Comparison of ENCODE assay signal across 21 mouse cellular contexts in the genomic region with DNA sequence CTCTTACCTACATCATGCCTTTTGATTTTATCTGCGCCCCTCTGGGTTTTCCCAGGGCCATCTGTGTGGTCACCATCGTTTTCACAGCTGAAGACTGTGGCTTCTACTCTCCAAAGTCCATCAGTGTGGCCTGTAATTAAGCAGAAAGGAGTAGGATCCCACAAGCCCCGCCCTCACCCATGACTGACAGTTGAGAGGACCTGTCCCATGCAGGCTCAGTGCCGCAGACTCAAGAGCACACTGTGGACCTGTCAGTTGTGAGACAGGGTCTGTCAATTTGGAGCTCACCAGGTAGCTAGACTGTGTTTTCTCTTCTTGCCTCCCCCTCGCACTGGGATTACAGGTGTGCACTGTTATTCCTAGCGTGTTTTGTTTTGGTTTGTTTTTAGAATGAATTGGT. TPM values are rescaled to one million over a fixed set of nuclear protein-coding genes. Genes with fewer than 3 reads are reported as not detected.
DNase-seq lines count a peak whose midpoint lies in the region; ATAC-seq and TF ChIP-seq lines count a peak whose summit lies in the region.
"Had no signal": no experiment of that assay in that cellular context is flagged by ENCODE, and none has a peak within 500 bp of the region (broad histone marks: within the 10 kb centered on the region; RNA-seq: fewer than 3 reads in every experiment).

No protein-coding gene starts in this region.

- H3K4me3 ChIP-seq in hindbrain, embryonic 13.5 days = no peak overlapping the region
- H3K4me3 ChIP-seq in hindbrain, embryonic 10.5 days = no peak overlapping the region
- H3K4me3 ChIP-seq in lung, embryonic 16.5 days (ENCODE audit: low read length) = no peak overlapping the region
- H3K4me3 ChIP-seq in lung, postnatal 0 days (ENCODE audit: low read depth, low read length) = no peak overlapping the region
- H3K4me3 ChIP-seq in forebrain, embryonic 15.5 days = no peak overlapping the region
- H3K4me3 ChIP-seq: intestine, embryonic 15.5 days; lung, embryonic 15.5 days; neural tube, embryonic 13.5 days had no signal

- 0 out of 2 replicates have a peak, but pooled peaks have one; percentile 21 for ATAC-seq in hindbrain, embryonic 13.5 days (ENCODE audit: low FRiP score)
- 0 out of 2 replicates have a peak, but pooled peaks have one; percentile 28 for ATAC-seq in lung, embryonic 16.5 days (ENCODE audit: low read depth)
- ATAC-seq in lung, postnatal 0 days = no peak
- 0 out of 2 replicates have a peak, but pooled peaks have one; percentile 18 for ATAC-seq in common myeloid progenitor, adult 5-6 weeks (replicated peaks; ENCODE audit: low read depth, poor library complexity, severe bottlenecking)
- no peak for ATAC-seq in granulocyte monocyte progenitor cell, adult 5-6 weeks (replicated peaks; ENCODE audit: poor library complexity, severe bottlenecking)
- no peak for ATAC-seq in forebrain, embryonic 15.5 days (replicated peaks)
- ATAC-seq: activated CD4-positive, CD25-positive, alpha-beta regulatory T cell, adult 4 months; intestine, embryonic 15.5 days had no signal

- DNase-seq in hindbrain, embryonic 10.5 days (ENCODE audit: low spot score) = no peak
- no peak for DNase-seq in lung, postnatal 0 days (ENCODE audit: low spot score)
- peak; percentile 12 for DNase-seq in ES-CJ7 (ENCODE audit: low read depth, low spot score)
- DNase-seq: adrenal gland, postnatal 14 days; cerebellum, adult 18-20 months; heart, adult 11 months; heart, postnatal 4 days; right cerebral cortex, postnatal 25 days; thymus, postnatal 36 days had no signal

- H3K9ac ChIP-seq in hindbrain, embryonic 13.5 days = no peak overlapping the region
- no peak overlapping the region for H3K9ac ChIP-seq in lung, embryonic 16.5 days (ENCODE audit: low read length)
- no peak overlapping the region for H3K9ac ChIP-seq in lung, postnatal 0 days (replicated peaks; ENCODE audit: low read depth)
- H3K9ac ChIP-seq in forebrain, embryonic 15.5 days (replicated peaks) = no peak overlapping the region
- H3K9ac ChIP-seq: intestine, embryonic 15.5 days; lung, embryonic 15.5 days; neural tube, embryonic 13.5 days had no signal

- H3K27ac ChIP-seq in hindbrain, embryonic 13.5 days = peak overlapping the region; percentile 58; the same call in 1 of the 2 replicates
- H3K27ac ChIP-seq in hindbrain, embryonic 10.5 days = no peak overlapping the region
- H3K27ac ChIP-seq in lung, embryonic 16.5 days (ENCODE audit: low read length) = no peak overlapping the region
- H3K27ac ChIP-seq in lung, postnatal 0 days (ENCODE audit: low read length) = no peak overlapping the region
- H3K27ac ChIP-seq in forebrain, embryonic 15.5 days (replicated peaks) = no peak overlapping the region
- H3K27ac ChIP-seq: intestine, embryonic 15.5 days; lung, embryonic 15.5 days; stomach, postnatal 0 days had no signal

- H3K9me3 ChIP-seq in hindbrain, embryonic 13.5 days = no peaks in the 10 kb centered on the region
- no peaks in the 10 kb centered on the region for H3K9me3 ChIP-seq in hindbrain, embryonic 10.5 days
- no peaks in the 10 kb centered on the region for H3K9me3 ChIP-seq in lung, embryonic 16.5 days (ENCODE audit: control insufficient read depth, low read length)
- H3K9me3 ChIP-seq in lung, postnatal 0 days (ENCODE audit: low read length) = no peaks in the 10 kb centered on the region
- no peaks in the 10 kb centered on the region for H3K9me3 ChIP-seq in forebrain, embryonic 15.5 days
- H3K9me3 ChIP-seq: intestine, embryonic 15.5 days; lung, embryonic 15.5 days; neural tube, embryonic 13.5 days had no signal

- H3K4me2 ChIP-seq in hindbrain, embryonic 13.5 days = no peak overlapping the region
- no peak overlapping the region for H3K4me2 ChIP-seq in lung, embryonic 16.5 days (ENCODE audit: low read depth, low read length)
- H3K4me2 ChIP-seq in lung, postnatal 0 days (replicated peaks; ENCODE audit: low read depth, low read length) = no peak overlapping the region
- H3K4me2 ChIP-seq in forebrain, embryonic 15.5 days (replicated peaks) = no peak overlapping the region
- H3K4me2 ChIP-seq: intestine, embryonic 15.5 days; liver, embryonic 11.5 days; midbrain, embryonic 11.5 days had no signal

- H3K27me3 ChIP-seq in hindbrain, embryonic 13.5 days = no peaks in the 10 kb centered on the region
- H3K27me3 ChIP-seq in hindbrain, embryonic 10.5 days (ENCODE audit: insufficient read depth, poor library complexity, severe bottlenecking) = no peaks in the 10 kb centered on the region
- H3K27me3 ChIP-seq in lung, embryonic 16.5 days (ENCODE audit: control insufficient read depth, insufficient read depth, low read depth, low read length) = no peaks in the 10 kb centered on the region
- H3K27me3 ChIP-seq in lung, postnatal 0 days (replicated peaks; ENCODE audit: insufficient read depth, low read length) = no peaks in the 10 kb centered on the region
- H3K27me3 ChIP-seq in forebrain, embryonic 15.5 days = no peaks in the 10 kb centered on the region
- H3K27me3 ChIP-seq: intestine, embryonic 15.5 days; lung, embryonic 15.5 days had no signal

- H3K36me3 ChIP-seq in hindbrain, embryonic 13.5 days = no peaks in the 10 kb centered on the region
- H3K36me3 ChIP-seq in hindbrain, embryonic 10.5 days = no peaks in the 10 kb centered on the region
- no peaks in the 10 kb centered on the region for H3K36me3 ChIP-seq in lung, embryonic 16.5 days (ENCODE audit: control insufficient read depth, insufficient read depth, low read length)
- H3K36me3 ChIP-seq in lung, postnatal 0 days (ENCODE audit: insufficient read depth, low read length) = no peaks in the 10 kb centered on the region
- no peaks in the 10 kb centered on the region for H3K36me3 ChIP-seq in forebrain, embryonic 15.5 days
- H3K36me3 ChIP-seq: intestine, embryonic 15.5 days; lung, embryonic 15.5 days; neural tube, embryonic 13.5 days had no signal

- 62% methylated on average over 6 of the region's 6 CpGs for WGBS in hindbrain, embryonic 13.5 days
- WGBS in hindbrain, embryonic 10.5 days = 64% methylated on average over 6 of the region's 6 CpGs
- 63% methylated on average over 6 of the region's 6 CpGs for WGBS in lung, embryonic 16.5 days
- 68% methylated on average over 6 of the region's 6 CpGs for WGBS in lung, postnatal 0 days
- 66% methylated on average over 6 of the region's 6 CpGs for WGBS in forebrain, embryonic 15.5 days

- H3K4me1 ChIP-seq in hindbrain, embryonic 13.5 days (replicated peaks) = peaks cover 28% of the 10 kb centered on the region
- H3K4me1 ChIP-seq in hindbrain, embryonic 10.5 days (replicated peaks) = no peaks in the 10 kb centered on the region
- H3K4me1 ChIP-seq in lung, embryonic 16.5 days (replicated peaks; ENCODE audit: control insufficient read depth, insufficient read depth, low read length) = no peaks in the 10 kb centered on the region; the same call in 1 of the 2 replicates
- no peaks in the 10 kb centered on the region for H3K4me1 ChIP-seq in lung, postnatal 0 days (ENCODE audit: insufficient read depth, low read depth, low read length)
- H3K4me1 ChIP-seq in forebrain, embryonic 15.5 days = peaks cover 12% of the 10 kb centered on the region

- no peak for TF ChIP-seq CTCF in lung, postnatal 0 days (IDR thresholded peaks at IDR 0.05)

- no peak for TF ChIP-seq EP300 in lung, postnatal 0 days (IDR thresholded peaks at IDR 0.05)

RNA-seq across cellular contexts. Expression of a gene that starts 53.9 kb away (rescaled TPM):
- 8.1 and 10.2 TPM in 2 replicates for polyA plus RNA-seq in hindbrain, embryonic 13.5 days (2015; fragmentation: Nextera tagmentation; extraction: Ambion mirVana)
- 27.3 and 46.1 TPM in 2 replicates for polyA plus RNA-seq in hindbrain, embryonic 10.5 days (2016; fragmentation: Nextera tagmentation; extraction: Ambion mirVana)
- polyA plus RNA-seq in lung, embryonic 16.5 days (2015; fragmentation: Nextera tagmentation; extraction: Ambion mirVana) = 43.7 and 44.3 TPM in 2 replicates
- 2.8 and 4.7 TPM in 2 replicates for polyA plus RNA-seq in lung, postnatal 0 days (2015; fragmentation: Nextera tagmentation; extraction: Ambion mirVana)
- total RNA-seq in common myeloid progenitor, adult 5-6 weeks (2017) = 396 and 444 TPM in 2 replicates
- 154 and 199 TPM in 2 replicates for total RNA-seq in granulocyte monocyte progenitor cell, adult 5-6 weeks (2014; fragmentation: Nextera tagmentation)
- 269 and 306 TPM in 2 replicates for total RNA-seq in granulocyte monocyte progenitor cell, adult 5-6 weeks (2017)
- polyA plus RNA-seq in forebrain, embryonic 15.5 days (2015; fragmentation: Nextera tagmentation; extraction: Ambion mirVana) = 18.8 and 22.3 TPM in 2 replicates

Comparison
In these comparisons a context has a peak if more than half of its experiments do, and no peak if none do; other contexts are left out.
1. ATAC-seq: peak in hindbrain, embryonic 13.5 days (single experiment), lung, embryonic 16.5 days (single experiment) and common myeloid progenitor, adult 5-6 weeks (single experiment); none in lung, postnatal 0 days (single experiment), granulocyte monocyte progenitor cell, adult 5-6 weeks (single experiment) and forebrain, embryonic 15.5 days (single experiment).